Mouse (Mus musculus) lung, embryonic 15.5 days (tissue): ENCODE data around the gene Spata46. TPM values are rescaled to one million over a fixed set of nuclear protein-coding genes. Genes with fewer than 3 reads are reported as not detected.

Source experiments
- ATAC-seq: fragments of 200-750 bp; cut with Nextera tagmentation; 2 replicates; pipeline ENCODE4 v1.8.0; 2017; ENCODE audit warnings: moderate number of reproducible peaks, borderline replicate concordance; ENCODE audit not compliant: low FRiP score, low TSS enrichment; ENCODE audit errors: extremely low read depth
- H3K27ac ChIP-seq: fragments of 300-500 bp; sonication (generic); 2 replicates; pipeline ENCODE4 v1.5.1; 2015; ENCODE audit warnings: moderate library complexity, mild to moderate bottlenecking, inconsistent platforms
- H3K27me3 ChIP-seq: fragments of 300-500 bp; sonication (generic); 2 replicates; pipeline ENCODE4 v1.6.1; 2015; ENCODE audit warnings: inconsistent platforms
- H3K36me3 ChIP-seq: fragments of 300-500 bp; sonication (generic); 2 replicates; pipeline ENCODE4 v1.6.1; 2015; ENCODE audit warnings: inconsistent platforms
- H3K4me1 ChIP-seq: fragments of 300-500 bp; sonication (generic); 2 replicates; pipeline ENCODE4 v1.6.1; 2015; ENCODE audit warnings: inconsistent platforms
- H3K4me2 ChIP-seq: fragments of 300-500 bp; sonication (generic); 2 replicates; pipeline ENCODE4 v1.6.1; 2015; ENCODE audit warnings: inconsistent platforms, mild to moderate bottlenecking, moderate library complexity
- H3K4me3 ChIP-seq: fragments of 300-500 bp; sonication (generic); 2 replicates; pipeline ENCODE4 v1.5.1; 2015; ENCODE audit warnings: mild to moderate bottlenecking, inconsistent platforms
- H3K9ac ChIP-seq: fragments of 300-500 bp; sonication (generic); 2 replicates; pipeline ENCODE4 v1.6.1; 2015; ENCODE audit warnings: inconsistent platforms
- H3K9me3 ChIP-seq: fragments of 300-500 bp; sonication (generic); 2 replicates; pipeline ENCODE4 v1.6.1; 2016; ENCODE audit warnings: inconsistent platforms
- WGBS: fragments of 180-500 bp; shearing (Covaris S2); methylation state at CpG from one replicate; pipeline ENCODE4 v1.1.7; 2015; 5-methylcytosine and 5-hydroxymethylcytosine counted together
- polyA plus RNA-seq: library from polyadenylated mRNA; unstranded; fragments of >200 nt; fragmentation: Nextera tagmentation; extraction: Ambion mirVana; gene quantifications from 2 replicates; pipeline ENCODE4 v1.2.1, GENCODE M21; 2015

The Spata46 gene
- 0.58 and 0.74 TPM in 2 replicates for polyA plus RNA-seq

DNA sequence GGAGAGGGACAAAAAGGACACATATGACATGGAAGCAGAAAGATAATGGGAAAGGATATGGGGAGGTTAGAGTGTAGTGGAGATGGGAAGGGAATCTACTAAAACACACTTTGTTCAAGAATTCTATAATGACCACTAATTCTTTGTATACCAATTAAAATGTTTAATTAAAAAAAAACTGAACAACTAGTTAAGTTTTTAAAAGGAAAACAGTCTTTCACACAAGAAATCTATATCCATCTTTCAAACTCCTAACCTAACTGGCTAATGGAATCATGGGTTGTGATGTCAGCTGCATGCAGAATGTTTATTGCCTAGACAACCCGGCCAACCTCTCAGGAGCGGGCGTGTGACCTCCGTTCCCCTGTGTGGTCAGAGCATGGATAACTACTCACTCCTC is at the start of gene Spata46:
TSS of gene Spata46 (plus strand) at position 301 of the 400 bp plus-strand sequence.
- H3K27ac ChIP-seq = no peak within 1 kb of the TSS
- no peaks in the 10 kb centered on the region for H3K4me1 ChIP-seq
- no peaks in the 10 kb centered on the region for H3K27me3 ChIP-seq
- WGBS = 81% methylated on average over 4 of the region's 4 CpGs
- H3K9me3 ChIP-seq = no peaks in the 10 kb centered on the region
- H3K9ac ChIP-seq = no peak within 1 kb of the TSS
- H3K4me2 ChIP-seq = no peak within 1 kb of the TSS
- H3K4me3 ChIP-seq = no peak within 1 kb of the TSS
- no peak for ATAC-seq
- H3K36me3 ChIP-seq = no peaks in the 10 kb centered on the region

DNA sequence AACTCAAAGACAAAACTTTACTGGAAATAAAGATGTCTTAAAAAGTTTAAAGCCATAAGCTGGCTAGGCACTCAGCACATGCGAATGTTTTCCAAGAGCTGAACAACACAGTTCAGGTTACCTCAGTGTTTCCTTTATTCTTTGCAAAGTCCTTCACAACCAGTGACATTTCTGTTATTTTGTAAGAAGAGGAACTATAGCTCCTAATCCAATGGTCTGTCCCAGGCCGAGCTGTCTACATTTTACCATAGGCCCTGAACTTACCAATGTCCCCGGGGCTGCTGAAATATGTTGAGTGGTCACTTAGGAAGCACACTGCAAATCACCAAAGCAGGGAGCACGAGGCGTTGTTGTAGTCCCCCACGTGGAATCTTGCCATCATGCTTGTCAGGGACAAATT is 38.3 kb upstream of the Spata46 start:
- no peak overlapping the region for H3K4me2 ChIP-seq
- no peaks in the 10 kb centered on the region for H3K4me1 ChIP-seq
- no peaks in the 10 kb centered on the region for H3K27me3 ChIP-seq
- no peak overlapping the region for H3K9ac ChIP-seq
- 76% methylated on average over 6 of the region's 6 CpGs for WGBS
- no peak for ATAC-seq
- H3K36me3 ChIP-seq = no peaks in the 10 kb centered on the region
- no peaks in the 10 kb centered on the region for H3K9me3 ChIP-seq
- H3K4me3 ChIP-seq = no peak overlapping the region
- H3K27ac ChIP-seq = no peak overlapping the region

DNA sequence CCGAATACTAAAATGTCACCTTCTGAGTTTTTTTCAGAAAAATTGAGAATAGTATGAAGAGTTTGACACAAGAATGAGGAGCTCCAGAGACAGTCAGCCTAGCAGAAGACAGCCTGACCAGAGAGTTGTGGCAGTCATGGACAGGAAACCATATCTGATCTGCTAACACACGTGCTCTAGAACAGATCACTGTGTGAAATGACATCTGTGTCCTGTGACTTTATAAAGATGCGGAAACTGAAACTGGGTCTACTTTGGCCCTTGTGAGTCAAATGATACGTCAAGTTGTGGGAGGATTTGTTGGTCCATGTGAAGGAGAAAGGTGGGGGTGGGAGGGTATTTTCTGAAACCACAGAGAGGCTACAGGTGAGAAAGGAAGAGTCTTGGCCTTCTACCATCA is 37.9 kb upstream of the Spata46 start:
- Histone ChIP-seq H3K36me3 (no peaks in the 10 kb centered on the region), H3K9ac (no peak overlapping the region), H3K4me3 (no peak overlapping the region), H3K4me1 (no peaks in the 10 kb centered on the region), H3K27me3 (no peaks in the 10 kb centered on the region), H3K4me2 (no peak overlapping the region), H3K9me3 (no peaks in the 10 kb centered on the region), H3K27ac (no peak overlapping the region)
- no peak for ATAC-seq
- WGBS = 72% methylated on average over 4 of the region's 4 CpGs

DNA sequence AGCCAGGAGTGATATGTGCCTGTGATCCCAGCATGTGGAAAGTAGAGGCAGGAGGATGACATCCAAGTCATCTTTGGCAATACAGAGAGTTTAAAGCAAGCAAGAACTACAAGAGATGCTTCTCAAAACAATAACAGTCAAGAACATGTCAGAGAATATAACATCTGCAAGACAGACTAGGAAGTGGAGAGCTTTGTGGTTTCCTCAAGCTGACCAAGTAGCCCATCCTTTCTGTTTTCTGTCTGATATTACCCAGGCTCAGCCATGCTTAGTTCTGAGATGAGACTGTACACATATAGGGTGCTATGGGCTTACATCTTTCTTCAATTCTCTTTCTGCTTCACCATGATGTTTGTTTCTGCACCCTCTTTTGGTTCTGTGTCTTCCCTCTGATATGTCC is 35.4 kb upstream of the Spata46 start:
- Histone ChIP-seq H3K4me3 (no peak overlapping the region), H3K4me2 (no peak overlapping the region), H3K27me3 (no peaks in the 10 kb centered on the region), H3K36me3 (no peaks in the 10 kb centered on the region), H3K27ac (no peak overlapping the region), H3K9me3 (no peaks in the 10 kb centered on the region), H3K4me1 (no peaks in the 10 kb centered on the region), H3K9ac (no peak overlapping the region)
- ATAC-seq = no peak

DNA sequence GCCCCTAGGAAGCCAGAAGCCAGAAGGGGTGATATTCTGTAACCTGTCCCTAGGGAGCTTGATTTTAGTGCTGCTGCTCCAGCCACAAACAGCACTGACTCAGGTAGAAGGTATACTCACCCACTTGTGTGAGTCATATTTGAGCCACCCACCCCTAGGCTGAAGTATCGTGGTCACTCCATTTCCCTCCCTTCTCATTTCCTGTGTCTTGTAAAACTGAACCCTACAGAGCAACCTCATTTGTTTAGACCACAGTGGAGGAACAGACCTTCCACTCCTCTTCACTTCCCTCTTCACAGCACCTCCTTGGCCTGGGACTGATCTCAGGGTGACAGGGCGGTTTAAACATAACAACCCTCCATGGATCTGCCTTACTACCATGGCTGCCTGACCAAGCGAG is 31.6 kb upstream of the Spata46 start, which contains the start of gene Sh2d1b1:
TSS of gene Sh2d1b1 (plus strand) at position 305 of the 400 bp plus-strand sequence.
- Histone ChIP-seq H3K4me3 (no peak within 1 kb of the TSS), H3K9ac (no peak within 1 kb of the TSS), H3K9me3 (no peaks in the 10 kb centered on the region), H3K4me1 (no peaks in the 10 kb centered on the region), H3K36me3 (no peaks in the 10 kb centered on the region), H3K27me3 (no peaks in the 10 kb centered on the region), H3K27ac (no peak within 1 kb of the TSS), H3K4me2 (no peak within 1 kb of the TSS)
- ATAC-seq = no peak
- WGBS = 58% methylated on average over 3 of the region's 3 CpGs

DNA sequence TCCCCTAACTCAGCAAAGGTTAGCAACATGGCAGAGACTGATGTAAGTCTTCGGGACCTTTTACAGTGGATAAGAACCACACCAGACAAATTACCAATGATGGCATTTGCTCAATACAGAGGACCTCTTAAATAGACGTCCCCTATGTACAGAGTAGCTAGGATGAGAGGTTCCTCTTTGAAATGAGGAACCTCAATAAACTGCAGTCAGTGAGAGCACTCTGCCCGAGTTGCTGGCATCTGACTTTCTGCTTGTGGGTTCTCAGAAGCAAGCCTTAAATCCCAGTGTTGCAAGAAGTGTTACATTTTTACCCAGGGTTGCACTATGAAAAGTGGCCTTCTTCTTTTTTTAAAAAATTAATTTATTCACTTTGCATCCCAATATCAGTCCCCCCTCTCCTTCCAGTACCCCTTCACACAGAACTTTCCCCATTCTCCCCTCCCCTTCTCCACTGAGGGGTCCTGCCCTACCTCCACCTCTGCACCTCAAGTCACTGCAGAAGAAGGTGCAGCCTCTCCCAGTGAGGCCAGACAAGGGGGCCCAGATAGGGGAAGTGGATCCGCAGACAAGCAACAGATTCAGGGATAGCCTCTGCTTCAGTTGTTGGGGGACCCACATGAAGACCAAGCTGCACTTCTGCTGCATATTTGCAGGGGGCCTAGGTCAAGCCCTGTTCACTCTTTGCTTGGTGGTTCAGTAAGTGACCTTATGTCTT is 26.0 kb upstream of the Spata46 start:
- no peaks in the 10 kb centered on the region for H3K9me3 ChIP-seq
- no peak overlapping the region for H3K4me2 ChIP-seq
- H3K36me3 ChIP-seq = no peaks in the 10 kb centered on the region
- WGBS = 66% methylated on average over 4 of the region's 4 CpGs
- no peak overlapping the region for H3K4me3 ChIP-seq
- no peaks in the 10 kb centered on the region for H3K27me3 ChIP-seq
- H3K4me1 ChIP-seq = no peaks in the 10 kb centered on the region
- no peak overlapping the region for H3K9ac ChIP-seq
- ATAC-seq = no peak
- H3K27ac ChIP-seq = no peak overlapping the region

DNA sequence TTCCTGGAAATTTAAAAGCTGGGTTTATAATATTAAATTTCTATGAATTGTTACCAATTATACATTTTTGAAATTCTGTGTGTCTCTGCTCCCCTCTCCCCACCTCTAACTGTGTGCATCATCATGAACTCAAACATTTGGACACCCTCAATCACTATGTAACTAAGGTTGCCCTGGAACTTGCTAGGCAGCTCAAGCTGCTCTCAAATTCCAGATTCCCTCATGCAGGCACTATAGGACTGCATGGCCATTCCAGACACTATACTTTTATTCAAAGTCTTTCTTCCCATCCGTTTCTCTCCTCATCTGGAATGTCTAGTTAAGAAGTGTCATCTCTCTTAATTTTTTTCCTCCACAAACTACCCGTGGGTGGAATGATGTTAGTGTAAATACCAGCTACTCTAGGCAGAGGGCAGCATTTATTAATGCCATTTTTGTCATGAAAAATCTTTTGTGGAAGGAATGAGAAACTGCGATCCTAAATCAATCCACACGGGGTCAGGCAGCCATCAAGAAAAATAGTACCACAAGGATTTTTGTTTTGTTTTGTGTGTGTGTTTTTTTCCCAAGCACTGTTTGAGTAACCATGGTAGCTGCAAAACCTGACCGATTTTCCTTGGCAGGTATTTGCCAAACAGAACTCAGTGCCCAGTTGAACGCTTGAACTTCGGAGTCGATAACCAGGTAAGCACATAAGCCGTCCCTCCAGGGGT is 16.2 kb upstream of the Spata46 start:
- H3K27ac ChIP-seq = no peak overlapping the region
- 34% methylated on average over 9 of the region's 9 CpGs for WGBS
- H3K4me3 ChIP-seq = no peak overlapping the region
- no peaks in the 10 kb centered on the region for H3K4me1 ChIP-seq
- H3K9me3 ChIP-seq = no peaks in the 10 kb centered on the region
- no peaks in the 10 kb centered on the region for H3K36me3 ChIP-seq
- no peak overlapping the region for H3K9ac ChIP-seq
- peak overlapping the region; percentile 31; the same call in 1 of the 2 replicates for H3K4me2 ChIP-seq
- no peaks in the 10 kb centered on the region for H3K27me3 ChIP-seq
- ATAC-seq = no peak

DNA sequence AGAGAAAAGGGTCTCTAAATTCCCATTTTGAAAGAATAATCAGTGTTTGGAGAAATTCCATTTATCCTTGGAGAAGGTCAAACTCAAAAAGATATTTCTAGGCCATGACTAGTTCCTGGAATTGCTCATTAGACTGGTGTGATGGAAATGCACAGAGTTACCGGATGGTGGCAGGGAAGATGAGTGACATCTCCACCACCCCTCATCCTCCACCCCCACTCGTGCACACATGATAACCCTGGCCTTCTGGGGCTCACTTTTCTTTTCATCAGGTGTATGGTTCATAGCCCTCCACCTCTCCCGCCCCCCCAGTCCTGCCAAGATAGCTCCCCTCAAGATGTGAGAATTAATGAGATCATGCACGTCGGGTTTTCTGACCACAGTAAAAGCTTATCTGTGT is 15.3 kb upstream of the Spata46 start:
- no peak for ATAC-seq
- no peak overlapping the region for H3K4me2 ChIP-seq
- H3K4me1 ChIP-seq = no peaks in the 10 kb centered on the region
- no peaks in the 10 kb centered on the region for H3K36me3 ChIP-seq
- H3K27me3 ChIP-seq = no peaks in the 10 kb centered on the region
- H3K9me3 ChIP-seq = no peaks in the 10 kb centered on the region
- WGBS = 65% methylated on average over 5 of the region's 5 CpGs
- no peak overlapping the region for H3K9ac ChIP-seq
- H3K4me3 ChIP-seq = no peak overlapping the region
- no peak overlapping the region for H3K27ac ChIP-seq

DNA sequence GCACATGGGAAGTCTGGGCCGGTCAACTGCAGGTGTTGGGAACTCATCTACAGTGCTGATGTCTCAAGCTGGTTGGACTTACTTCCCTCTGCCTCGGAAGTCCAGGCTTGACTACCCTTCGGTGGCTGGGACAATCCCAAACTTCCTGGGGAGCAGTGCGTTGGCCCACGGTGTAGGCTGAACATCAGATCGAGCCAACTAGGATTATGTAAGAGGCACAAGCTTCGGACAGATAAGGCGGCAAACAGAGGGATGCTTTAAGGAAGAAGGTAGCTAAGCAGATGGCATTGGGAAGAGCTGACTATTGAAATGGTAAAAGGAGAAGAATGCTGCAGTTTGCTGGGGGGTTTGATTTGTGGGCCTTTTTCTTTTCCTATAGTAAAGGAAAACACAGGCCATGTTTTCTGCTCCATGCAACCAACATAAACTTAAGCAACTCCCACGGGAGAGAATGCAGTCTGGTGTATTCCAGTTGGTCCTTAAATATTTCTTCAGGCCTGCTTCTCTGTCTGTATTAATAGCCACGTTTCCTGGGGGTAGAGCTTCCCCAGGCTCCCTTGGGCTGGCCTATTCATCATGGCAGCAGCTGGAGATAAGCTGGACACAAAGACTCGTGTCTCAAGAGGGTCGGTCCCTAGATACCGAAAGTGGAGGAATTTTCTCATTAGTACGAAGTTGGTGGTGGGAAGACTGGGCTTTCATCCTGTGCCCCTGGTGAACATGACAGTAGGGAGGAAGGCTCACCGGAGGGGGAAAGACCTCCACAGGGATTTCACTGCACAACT is 13.6 kb upstream of the Spata46 start:
- no peaks in the 10 kb centered on the region for H3K9me3 ChIP-seq
- H3K9ac ChIP-seq = no peak overlapping the region
- H3K36me3 ChIP-seq = no peaks in the 10 kb centered on the region
- no peak for ATAC-seq
- H3K4me2 ChIP-seq = no peak overlapping the region
- H3K27ac ChIP-seq = no peak overlapping the region
- no peak overlapping the region for H3K4me3 ChIP-seq
- H3K4me1 ChIP-seq = no peaks in the 10 kb centered on the region
- 67% methylated on average over 15 of the region's 15 CpGs for WGBS
- H3K27me3 ChIP-seq = no peaks in the 10 kb centered on the region

DNA sequence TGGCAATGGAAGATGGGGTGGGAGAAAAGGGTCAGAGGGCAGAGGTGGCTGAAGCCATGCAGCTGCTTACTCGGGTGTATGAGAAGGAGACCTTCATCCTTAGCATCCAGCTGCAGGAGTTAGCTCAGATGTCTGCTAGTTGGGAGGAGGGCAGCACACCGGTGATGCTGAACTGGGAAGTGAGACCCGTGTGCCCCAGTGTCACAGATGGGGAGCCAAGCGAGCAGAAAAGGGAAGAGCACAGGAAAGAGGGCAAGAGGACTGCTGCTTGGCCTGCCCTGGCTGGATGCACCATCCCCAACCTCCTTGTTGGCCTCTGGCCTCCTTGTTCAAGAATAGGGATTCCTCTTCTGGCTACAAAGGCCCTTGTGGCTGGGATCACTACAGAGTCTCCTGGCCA is 9.1 kb upstream of the Spata46 start:
- 71% methylated on average over 4 of the region's 4 CpGs for WGBS
- Histone ChIP-seq H3K27ac (no peak overlapping the region), H3K36me3 (no peaks in the 10 kb centered on the region), H3K4me2 (no peak overlapping the region), H3K9ac (no peak overlapping the region), H3K4me3 (no peak overlapping the region), H3K4me1 (no peaks in the 10 kb centered on the region), H3K27me3 (no peaks in the 10 kb centered on the region), H3K9me3 (no peaks in the 10 kb centered on the region)
- ATAC-seq = no peak

DNA sequence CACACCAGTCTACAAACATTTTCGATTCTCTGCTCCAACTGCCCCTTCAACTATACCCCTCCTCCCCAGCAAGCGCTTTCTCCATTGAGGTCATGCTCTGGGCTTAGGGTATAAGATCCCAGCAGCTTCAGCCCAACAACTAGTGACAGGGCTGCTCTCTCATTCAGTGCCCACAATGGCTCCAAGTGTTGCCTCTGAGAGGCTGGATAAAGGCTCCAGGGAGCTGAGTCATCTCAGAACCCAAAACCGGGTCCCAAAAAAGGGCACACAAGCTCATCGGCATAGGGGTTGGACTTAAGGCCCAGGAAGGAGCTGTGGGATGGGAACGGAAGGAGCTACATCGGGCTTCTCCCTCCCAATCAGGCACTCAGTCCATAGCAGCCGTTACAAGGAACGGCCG is 6.9 kb upstream of the Spata46 start:
- no peak overlapping the region for H3K4me2 ChIP-seq
- H3K4me1 ChIP-seq = no peaks in the 10 kb centered on the region
- H3K9ac ChIP-seq = no peak overlapping the region
- no peaks in the 10 kb centered on the region for H3K36me3 ChIP-seq
- H3K27me3 ChIP-seq = no peaks in the 10 kb centered on the region
- H3K4me3 ChIP-seq = no peak overlapping the region
- H3K27ac ChIP-seq = no peak overlapping the region
- WGBS = 95% methylated on average over 9 of the region's 9 CpGs
- ATAC-seq = no peak
- H3K9me3 ChIP-seq = no peaks in the 10 kb centered on the region

DNA sequence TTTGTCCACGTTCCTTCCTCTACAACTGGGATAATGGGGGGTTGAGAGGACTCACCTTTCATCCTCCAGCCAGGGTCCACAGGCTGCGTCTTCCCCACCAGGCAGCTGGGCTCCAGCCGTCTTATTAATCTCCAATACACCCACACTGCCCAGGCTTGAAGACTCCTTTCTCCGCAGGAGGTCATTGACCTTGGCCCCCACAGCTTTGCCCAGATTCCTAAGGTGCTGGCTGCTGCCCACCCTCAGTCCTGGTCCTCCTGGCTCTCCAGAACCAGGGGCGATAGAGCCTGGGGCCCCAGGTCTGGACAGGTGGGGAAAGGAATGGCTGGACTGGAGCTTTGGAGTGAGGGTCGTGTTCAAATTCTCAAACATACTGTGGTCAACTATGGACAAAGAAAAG is 6.1 kb upstream of the Spata46 start:
- Histone ChIP-seq H3K36me3 (no peaks in the 10 kb centered on the region), H3K4me3 (no peak overlapping the region), H3K9me3 (no peaks in the 10 kb centered on the region), H3K9ac (no peak overlapping the region), H3K27ac (no peak overlapping the region), H3K4me2 (no peak overlapping the region), H3K27me3 (no peaks in the 10 kb centered on the region), H3K4me1 (no peaks in the 10 kb centered on the region)
- no peak for ATAC-seq
- 75% methylated on average over 6 of the region's 6 CpGs for WGBS
